Mouse (Mus musculus) ES-E14 (cell line): Measurements from ENCODE around the gene Abca17.

Experiments
- HCFC1 ChIP-seq: IDR thresholded peaks from 2 replicates; pipeline ENCODE4 v1.6.1; 2012; ENCODE audit warnings: low read length, inconsistent platforms, borderline replicate concordance; ENCODE audit not compliant: insufficient read depth
- MAFK ChIP-seq: IDR thresholded peaks from 2 replicates; pipeline ENCODE4 v1.6.1; 2014; ENCODE audit warnings: mild to moderate bottlenecking, low read depth, low read length, inconsistent platforms; ENCODE audit not compliant: insufficient read depth
- ZC3H11A ChIP-seq: IDR thresholded peaks from 2 replicates; pipeline ENCODE4 v1.6.1; 2012; ENCODE audit warnings: low read depth, mild to moderate bottlenecking, inconsistent platforms, low read length, borderline replicate concordance
- ZNF384 ChIP-seq: IDR thresholded peaks from 2 replicates; pipeline ENCODE4 v1.6.1; 2012; ENCODE audit warnings: low read depth, low read length, inconsistent platforms

DNA sequence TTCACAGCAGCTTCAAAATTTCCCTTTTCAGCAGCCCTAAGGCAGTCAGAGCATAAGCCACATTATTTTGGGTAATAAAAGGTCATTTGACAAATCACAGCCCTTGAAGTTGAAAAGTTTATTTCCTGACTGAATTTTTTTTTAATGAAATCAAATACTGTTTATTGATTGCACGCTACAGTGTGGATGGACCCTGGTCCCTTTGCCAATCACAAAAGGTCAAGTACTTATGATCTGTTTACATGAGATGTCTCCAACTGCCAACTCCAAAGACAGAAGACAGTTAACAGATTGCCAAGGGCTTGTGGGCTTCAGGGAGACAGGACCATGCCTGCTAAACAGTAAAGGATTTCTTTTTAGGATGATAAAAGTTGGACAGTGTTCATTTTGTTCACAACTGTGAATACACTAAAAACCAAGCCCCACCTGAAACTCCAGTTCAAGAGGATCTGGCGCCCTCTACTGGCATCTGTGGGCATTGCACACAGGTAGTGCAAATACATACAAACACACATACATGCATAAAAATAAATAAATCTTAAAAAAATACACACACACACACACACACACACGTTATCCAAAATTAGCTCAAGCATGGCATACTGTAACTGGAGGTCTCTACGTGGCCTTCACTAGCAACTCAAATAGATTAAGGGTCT lies 107.4 kb downstream of the Abca17 start:
- TF ChIP-seq HCFC1: no peak
- TF ChIP-seq ZNF384: no peak
- TF ChIP-seq ZC3H11A: no peak
- no peak for TF ChIP-seq MAFK
